7 mouse cellular contexts compared by ENCODE assay signal in the genomic region with DNA sequence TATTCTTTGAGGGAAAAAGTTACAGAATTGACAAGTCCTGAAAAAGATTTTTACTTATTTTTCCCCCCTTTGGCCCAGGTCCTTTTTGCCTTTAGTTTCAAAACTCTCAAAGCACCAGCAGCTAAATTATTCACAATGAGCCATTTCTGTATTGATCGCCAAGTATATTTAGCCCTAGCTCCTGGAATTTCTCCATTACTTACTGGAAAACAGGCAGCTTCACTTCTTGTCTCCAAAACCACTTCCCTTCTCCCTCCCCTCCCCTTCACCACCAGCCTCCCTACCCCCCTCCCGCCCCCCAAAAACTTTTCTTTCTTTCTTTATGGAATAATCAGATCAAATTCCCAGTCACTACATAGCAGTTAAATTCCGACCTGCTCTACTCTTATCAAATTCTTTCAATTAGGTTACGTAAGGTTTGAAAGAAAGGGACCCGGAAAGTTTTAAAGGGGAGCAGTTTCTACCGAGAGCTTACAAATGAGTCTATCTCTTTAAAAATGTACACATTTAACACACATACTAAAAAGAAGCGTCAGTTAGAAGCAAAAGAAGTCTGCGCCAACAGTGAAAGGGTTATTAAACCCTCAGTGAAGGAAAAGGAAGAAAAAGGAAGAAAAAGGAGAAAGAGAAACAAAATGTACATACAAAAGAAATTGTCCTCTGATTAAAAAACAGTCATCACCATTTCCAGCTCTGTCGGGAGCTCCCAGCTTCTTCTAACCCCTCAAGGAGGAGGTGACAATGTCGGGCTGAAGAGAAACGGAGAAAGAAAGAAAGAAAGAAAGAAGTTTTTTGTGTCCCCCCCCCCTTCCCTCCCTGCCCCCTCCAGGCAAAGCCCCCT. TPM values are rescaled to one million over a fixed set of nuclear protein-coding genes. Genes with fewer than 3 reads are reported as not detected.
DNase-seq lines count a peak whose midpoint lies in the region; ATAC-seq and TF ChIP-seq lines count a peak whose summit lies in the region.

No protein-coding gene starts in this region.

- H3K36me3 ChIP-seq in lung, embryonic 15.5 days = no peaks in the 10 kb centered on the region
- H3K36me3 ChIP-seq in limb, embryonic 14.5 days (ENCODE audit: control insufficient read depth, insufficient read depth, low read length) = no peaks in the 10 kb centered on the region
- no peaks in the 10 kb centered on the region for H3K36me3 ChIP-seq in stomach, embryonic 14.5 days (ENCODE audit: control insufficient read depth, insufficient read depth, low read length)

- DNase-seq in lung, postnatal 36 days = no peak
- DNase-seq in limb, embryonic 14.5 days (ENCODE audit: low spot score) = no peak
- DNase-seq in gastrocnemius, postnatal 4 days (ENCODE audit: low spot score in 2 of 2) = no peak
- no peak for DNase-seq in cerebellum, adult 11-12 months

- ATAC-seq in lung, embryonic 15.5 days (ENCODE audit: borderline replicate concordance, extremely low read depth, low FRiP score, low TSS enrichment) = no peak
- ATAC-seq in limb, embryonic 14.5 days (ENCODE audit: low FRiP score, low read depth) = no peak
- ATAC-seq in stomach, embryonic 14.5 days (ENCODE audit: insufficient number of reproducible peaks, insufficient read depth, low FRiP score, low read depth) = no peak

- TF ChIP-seq POLR2A in embryonic fibroblast, embryonic 13.5 days (IDR thresholded peaks at IDR 0.05; ENCODE audit: low read depth, low read length) = no peak
- TF ChIP-seq POLR2A in limb, embryonic 14.5 days (IDR thresholded peaks at IDR 0.05; ENCODE audit: borderline replicate concordance, extremely low read depth, insufficient read depth, insufficient read length) = no peak

- H3K4me3 ChIP-seq in lung, embryonic 15.5 days = peak overlapping the region; percentile 74
- peak overlapping the region; percentile 99 for H3K4me3 ChIP-seq in embryonic fibroblast, embryonic 13.5 days (ENCODE audit: insufficient read depth, low read length)
- H3K4me3 ChIP-seq in limb, embryonic 14.5 days (replicated peaks; ENCODE audit: low read length) = peak overlapping the region; percentile 76
- H3K4me3 ChIP-seq in stomach, embryonic 14.5 days (ENCODE audit: low read depth, low read length) = peak overlapping the region; percentile 50

- no peaks in the 10 kb centered on the region for H3K4me1 ChIP-seq in lung, embryonic 15.5 days
- H3K4me1 ChIP-seq in embryonic fibroblast, embryonic 13.5 days (ENCODE audit: control insufficient read depth, insufficient read depth, low read length) = peaks cover 5% of the 10 kb centered on the region
- 0 out of 2 replicates have a peak, but pooled peaks cover 2% of the 10 kb centered on the region for H3K4me1 ChIP-seq in limb, embryonic 14.5 days (ENCODE audit: control insufficient read depth, insufficient read depth, low read length)
- H3K4me1 ChIP-seq in stomach, embryonic 14.5 days (ENCODE audit: control insufficient read depth, insufficient read depth, low read length) = no peaks in the 10 kb centered on the region

- no peak for TF ChIP-seq CTCF in embryonic fibroblast, embryonic 13.5 days (IDR thresholded peaks at IDR 0.05; ENCODE audit: borderline replicate concordance, insufficient read depth, low read length)

- H3K27me3 ChIP-seq in lung, embryonic 15.5 days = no peaks in the 10 kb centered on the region
- H3K27me3 ChIP-seq in limb, embryonic 14.5 days (ENCODE audit: control insufficient read depth, insufficient read depth, low read length) = no peaks in the 10 kb centered on the region
- H3K27me3 ChIP-seq in stomach, embryonic 14.5 days (ENCODE audit: control insufficient read depth, insufficient read depth, low read length) = no peaks in the 10 kb centered on the region

- H3K9me3 ChIP-seq in lung, embryonic 15.5 days = no peaks in the 10 kb centered on the region
- no peaks in the 10 kb centered on the region for H3K9me3 ChIP-seq in limb, embryonic 14.5 days (ENCODE audit: control insufficient read depth, low read length)
- no peaks in the 10 kb centered on the region for H3K9me3 ChIP-seq in stomach, embryonic 14.5 days (ENCODE audit: control insufficient read depth, low read depth, low read length)

- peak overlapping the region; percentile 78 for H3K4me2 ChIP-seq in lung, embryonic 15.5 days
- H3K4me2 ChIP-seq in limb, embryonic 14.5 days (replicated peaks; ENCODE audit: low read depth, low read length, severe bottlenecking) = peak overlapping the region; percentile 49
- H3K4me2 ChIP-seq in stomach, embryonic 14.5 days (replicated peaks; ENCODE audit: low read depth, low read length) = peak overlapping the region; percentile 72

- 2% methylated on average over 11 of the region's 11 CpGs for WGBS in lung, embryonic 15.5 days
- 2% methylated on average over 11 of the region's 11 CpGs for WGBS in limb, embryonic 14.5 days
- whole genome bisulfite sequencing in stomach, embryonic 14.5 days = 3% methylated on average over 11 of the region's 11 CpGs

- H3K9ac ChIP-seq in lung, embryonic 15.5 days = peak overlapping the region; percentile 37
- peak overlapping the region; percentile 49 for H3K9ac ChIP-seq in limb, embryonic 14.5 days (ENCODE audit: low read depth, low read length, severe bottlenecking)
- no peak overlapping the region for H3K9ac ChIP-seq in stomach, embryonic 14.5 days (replicated peaks; ENCODE audit: low read depth, low read length)

- H3K27ac ChIP-seq in lung, embryonic 15.5 days = peak overlapping the region; percentile 84
- peak overlapping the region; percentile 77 for H3K27ac ChIP-seq in embryonic fibroblast, embryonic 13.5 days (ENCODE audit: insufficient read depth, low read length)
- no peak overlapping the region for H3K27ac ChIP-seq in limb, embryonic 14.5 days (replicated peaks; ENCODE audit: low read depth, low read length)
- peak overlapping the region; percentile 86 for H3K27ac ChIP-seq in stomach, embryonic 14.5 days (ENCODE audit: low read length)

RNA-seq across cellular contexts. Expression of gene Ikzf2, which starts 1.8 kb away (rescaled TPM):
- 2.6 and 3.8 TPM in 2 replicates for polyA plus RNA-seq in lung, embryonic 15.5 days (2015; fragmentation: Nextera tagmentation; extraction: Ambion mirVana)
- polyA plus RNA-seq in embryonic fibroblast, embryonic 13.5 days (2011; ENCODE audit: insufficient read length, low read depth, missing spikeins) = 11.1 and 13.0 TPM in 2 replicates
- polyA plus RNA-seq in limb, embryonic 14.5 days (2012; rRNA removed) = 2.2 and 2.6 TPM in 2 replicates
- polyA plus RNA-seq in limb, embryonic 14.5 days (2014; fragmentation: Nextera tagmentation; extraction: Ambion mirVana) = 4.6 and 4.9 TPM in 2 replicates
- polyA plus RNA-seq in stomach, embryonic 14.5 days (2014; fragmentation: Nextera tagmentation; extraction: Ambion mirVana) = 9.7 and 11.1 TPM in 2 replicates
- 1 to 10 TPM; 5.4 to 8.1 TPM for total RNA-seq in gastrocnemius, postnatal 4 days (2021)
